Mouse (Mus musculus): ENCODE measurements around the gene Nsd1. TPM values are rescaled to one million over a fixed set of nuclear protein-coding genes. Genes with fewer than 3 reads are reported as not detected.
A peak's percentile ranks its signal among the peaks of the same experiment; 100 is the strongest.
"Not testable (repeated sequence)": the region's sequence is repeated elsewhere in the genome, so short reads cannot be mapped to it uniquely, and the experiment has no call there.

The Nsd1 gene
- polyA plus RNA-seq, 1 experiment, result 17.6 TPM

- no peak for DNase-seq
- no peaks in the 10 kb centered on the region for H3K36me3 ChIP-seq (ENCODE audit: control insufficient read depth, insufficient read depth, low read length)
- H3K27me3 ChIP-seq (replicated peaks; ENCODE audit: control insufficient read depth, insufficient read depth, low read length), result no peaks in the 10 kb centered on the region
- 97% methylated on average over 5 of the region's 5 CpGs for WGBS
- TF ChIP-seq CTCF (conservative IDR thresholded peaks at IDR 0.05; ENCODE audit: insufficient read depth, insufficient read length, low read depth, low read length), result no peak
- TF ChIP-seq POLR2A (IDR thresholded peaks at IDR 0.05; ENCODE audit: low read depth, low read length), result no peak
- no peak overlapping the region for H3K4me3 ChIP-seq (ENCODE audit: insufficient read depth, low read depth, low read length)
- no peak overlapping the region for H3K27ac ChIP-seq (ENCODE audit: insufficient read depth, low read depth, low read length)
- peaks cover 4% of the 10 kb centered on the region; the same call in 1 of the 2 replicates for H3K4me1 ChIP-seq (ENCODE audit: control insufficient read depth, insufficient read depth, low read length)
Observed at GRCm38 (mm10) chr13:55191535-55191934, 18.0 kb upstream of the Nsd1 start.

- not testable (repeated sequence) for H3K27ac ChIP-seq (ENCODE audit: insufficient read depth, low read depth, low read length); H3K27me3 ChIP-seq (replicated peaks; ENCODE audit: control insufficient read depth, insufficient read depth, low read length); H3K4me1 ChIP-seq (ENCODE audit: control insufficient read depth, insufficient read depth, low read length); H3K4me3 ChIP-seq (ENCODE audit: insufficient read depth, low read depth, low read length); H3K36me3 ChIP-seq (ENCODE audit: control insufficient read depth, insufficient read depth, low read length); DNase-seq
- WGBS, result 88% methylated on average over 4 of the region's 4 CpGs
Observed at GRCm38 (mm10) chr13:55202758-55203157, 6.8 kb upstream of the Nsd1 start.

- Histone ChIP-seq H3K4me1 (ENCODE audit: control insufficient read depth, insufficient read depth, low read length) (no peaks in the 10 kb centered on the region; the same call in 1 of the 2 replicates), H3K27ac (ENCODE audit: insufficient read depth, low read depth, low read length) (no peak overlapping the region), H3K27me3 (replicated peaks; ENCODE audit: control insufficient read depth, insufficient read depth, low read length) (no peaks in the 10 kb centered on the region), H3K36me3 (ENCODE audit: control insufficient read depth, insufficient read depth, low read length) (no peaks in the 10 kb centered on the region), H3K4me3 (ENCODE audit: insufficient read depth, low read depth, low read length) (no peak overlapping the region)
- 36% methylated on average over 9 of the region's 9 CpGs for WGBS
- peak; percentile 87 for DNase-seq
- TF ChIP-seq POLR2A (IDR thresholded peaks at IDR 0.05; ENCODE audit: low read depth, low read length) (no peak), CTCF (conservative IDR thresholded peaks at IDR 0.05; ENCODE audit: insufficient read depth, insufficient read length, low read depth, low read length) (no peak)
Observed at GRCm38 (mm10) chr13:55203740-55204139, 5.8 kb upstream of the Nsd1 start.

GRCm38 (mm10) chr13:55204667-55205389, 4.8 kb upstream of the Nsd1 start:
- WGBS, result 73% methylated on average over 9 of the region's 11 CpGs
- TF ChIP-seq POLR2A (IDR thresholded peaks at IDR 0.05; ENCODE audit: low read depth, low read length) (no peak), CTCF (conservative IDR thresholded peaks at IDR 0.05; ENCODE audit: insufficient read depth, insufficient read length, low read depth, low read length) (no peak)
- H3K4me3 ChIP-seq (ENCODE audit: insufficient read depth, low read depth, low read length), result no peak overlapping the region
- no peak overlapping the region for H3K27ac ChIP-seq (ENCODE audit: insufficient read depth, low read depth, low read length)
- no peaks in the 10 kb centered on the region for H3K27me3 ChIP-seq (replicated peaks; ENCODE audit: control insufficient read depth, insufficient read depth, low read length)
- no peaks in the 10 kb centered on the region for H3K36me3 ChIP-seq (ENCODE audit: control insufficient read depth, insufficient read depth, low read length)
- H3K4me1 ChIP-seq (ENCODE audit: control insufficient read depth, insufficient read depth, low read length), result no peaks in the 10 kb centered on the region; the same call in 1 of the 2 replicates
- no peak for DNase-seq

GRCm38 (mm10) chr13:55205448-55206205, 4.0 kb upstream of the Nsd1 start:
- H3K4me3 ChIP-seq (ENCODE audit: insufficient read depth, low read depth, low read length), result no peak overlapping the region
- no peak for DNase-seq
- H3K36me3 ChIP-seq (ENCODE audit: control insufficient read depth, insufficient read depth, low read length), result no peaks in the 10 kb centered on the region
- H3K27ac ChIP-seq (ENCODE audit: insufficient read depth, low read depth, low read length), result no peak overlapping the region
- 99% methylated on average over 6 of the region's 6 CpGs for WGBS
- H3K4me1 ChIP-seq (ENCODE audit: control insufficient read depth, insufficient read depth, low read length), result no peaks in the 10 kb centered on the region; the same call in 1 of the 2 replicates
- TF ChIP-seq POLR2A (IDR thresholded peaks at IDR 0.05; ENCODE audit: low read depth, low read length) (no peak), CTCF (conservative IDR thresholded peaks at IDR 0.05; ENCODE audit: insufficient read depth, insufficient read length, low read depth, low read length) (no peak)
- H3K27me3 ChIP-seq (replicated peaks; ENCODE audit: control insufficient read depth, insufficient read depth, low read length), result no peaks in the 10 kb centered on the region

- 71% methylated on average over 13 of the region's 13 CpGs for WGBS
- peaks cover 4% of the 10 kb centered on the region; the same call in 1 of the 2 replicates for H3K36me3 ChIP-seq (ENCODE audit: control insufficient read depth, insufficient read depth, low read length)
- H3K27ac ChIP-seq (ENCODE audit: insufficient read depth, low read depth, low read length), result no peak overlapping the region
- DNase-seq, result peak; percentile 12
- no peaks in the 10 kb centered on the region for H3K27me3 ChIP-seq (replicated peaks; ENCODE audit: control insufficient read depth, insufficient read depth, low read length)
- no peak for TF ChIP-seq CTCF (conservative IDR thresholded peaks at IDR 0.05; ENCODE audit: insufficient read depth, insufficient read length, low read depth, low read length)
- no peak for TF ChIP-seq POLR2A (IDR thresholded peaks at IDR 0.05; ENCODE audit: low read depth, low read length)
- H3K4me3 ChIP-seq (ENCODE audit: insufficient read depth, low read depth, low read length), result no peak overlapping the region
- H3K4me1 ChIP-seq (ENCODE audit: control insufficient read depth, insufficient read depth, low read length), result peaks cover 9% of the 10 kb centered on the region
Observed at GRCm38 (mm10) chr13:55208837-55209648, 539 bp upstream of the Nsd1 start.
